Mouse (Mus musculus): ENCODE results near the gene Pcf11.

The Pcf11 gene

GRCm38 (mm10) chr7:92637021-92637625 is 32.6 kb downstream of the Pcf11 start, which contains the start of gene Ankrd42:
Ankrd42 (minus strand) TSS chr7:92637142.
- peak; percentile 94 for DNase-seq (ENCODE audit: low spot score)

- no peak for DNase-seq (ENCODE audit: low spot score)
Observed at GRCm38 (mm10) chr7:92636295-92637011, 33.3 kb downstream of the Pcf11 start.

GRCm38 (mm10) chr7:92630167-92630566 is 39.6 kb downstream of the Pcf11 start:
- DNase-seq (ENCODE audit: low spot score): no peak

- no peak for DNase-seq (ENCODE audit: low spot score)
Observed at GRCm38 (mm10) chr7:92624488-92624887, 45.2 kb downstream of the Pcf11 start.

- DNase-seq (ENCODE audit: low spot score): no peak
Observed at GRCm38 (mm10) chr7:92610830-92611229, 58.9 kb downstream of the Pcf11 start.

GRCm38 (mm10) chr7:92604961-92605360 is 64.8 kb downstream of the Pcf11 start:
- DNase-seq (ENCODE audit: low spot score): no peak

Data from urinary bladder, postnatal 14 days (tissue).